Mouse (Mus musculus) forebrain, postnatal 0 days (tissue): ENCODE measurements around the gene Olfr330. TPM values are rescaled to one million over a fixed set of nuclear protein-coding genes. Genes with fewer than 3 reads are reported as not detected.
A peak's percentile ranks its signal among the peaks of the same experiment; 100 is the strongest.
"Not testable (repeated sequence)": the region's sequence is repeated elsewhere in the genome, so short reads cannot be mapped to it uniquely, and the experiment has no call there.

Experiments
- ATAC-seq: fragments of 200-750 bp; cut with Nextera tagmentation; 2 replicates; pipeline ENCODE4 v1.8.0; 2017; ENCODE audit warnings: mild to moderate bottlenecking, moderate library complexity
- DNase-seq: peaks from one replicate; pipeline ENCODE4 v3.0.0-alpha.2; 2015
- H3K27ac ChIP-seq: fragments of 300-500 bp; sonication (generic); 2 replicates; pipeline ENCODE4 v1.5.1; 2014; ENCODE audit warnings: low read depth, mild to moderate bottlenecking, antibody characterized with exemption, low read length, moderate library complexity, mixed read lengths
- H3K27me3 ChIP-seq: fragments of 300-500 bp; sonication (generic); 2 replicates; pipeline ENCODE4 v1.6.1; 2014; ENCODE audit warnings: mild to moderate bottlenecking, low read length, mixed read lengths; ENCODE audit not compliant: insufficient read depth
- H3K36me3 ChIP-seq: fragments of 300-500 bp; sonication (generic); 2 replicates; pipeline ENCODE4 v1.6.1; 2014; ENCODE audit warnings: mild to moderate bottlenecking, moderate library complexity; ENCODE audit not compliant: insufficient read depth
- H3K4me1 ChIP-seq: fragments of 300-500 bp; sonication (generic); 2 replicates; pipeline ENCODE4 v1.6.1; 2014; ENCODE audit warnings: antibody characterized with exemption; ENCODE audit not compliant: insufficient read depth
- H3K4me2 ChIP-seq: fragments of 300-500 bp; sonication (generic); 2 replicates; pipeline ENCODE4 v1.6.1; 2014; ENCODE audit warnings: low read depth, mild to moderate bottlenecking, moderate library complexity
- H3K4me3 ChIP-seq: fragments of 300-500 bp; sonication (generic); 2 replicates; pipeline ENCODE4 v1.5.1; 2014; ENCODE audit warnings: low read depth, low read length, mixed read lengths
- H3K9ac ChIP-seq: fragments of 300-500 bp; sonication (generic); 2 replicates; pipeline ENCODE4 v1.6.1; 2014; ENCODE audit warnings: mild to moderate bottlenecking
- H3K9me3 ChIP-seq: fragments of 300-500 bp; sonication (generic); 2 replicates; pipeline ENCODE4 v1.6.1; 2016; ENCODE audit warnings: low read length
- CTCF ChIP-seq: sonication (generic); IDR thresholded peaks from 2 replicates; pipeline ENCODE4 v1.5.1; 2016; ENCODE audit warnings: antibody characterized with exemption, control low read depth, low read depth
- WGBS: fragments of 180-500 bp; shearing (Covaris S2); extraction: QIAGEN DNeasy Blood & Tissue Kit; methylation state at CpG from one replicate; pipeline ENCODE4 v1.1.7; 2014; 5-methylcytosine and 5-hydroxymethylcytosine counted together
- polyA plus RNA-seq: library from polyadenylated mRNA; unstranded; fragments of >200 nt; fragmentation: Nextera tagmentation; extraction: Ambion mirVana; gene quantifications from 2 replicates; pipeline ENCODE4 v1.2.1, GENCODE M21; 2015
- total RNA-seq: library from RNA; depleted of rRNA; stranded (reverse); fragments of >200 nt; gene quantifications from 2 replicates; pipeline ENCODE4 v1.2.3, GENCODE M21; 2014; rRNA removed

The Olfr330 gene
- total RNA-seq: 0.24 TPM in 1 of 2 replicates, not detected in the other
- polyA plus RNA-seq: not detected in 2 replicates

DNA sequence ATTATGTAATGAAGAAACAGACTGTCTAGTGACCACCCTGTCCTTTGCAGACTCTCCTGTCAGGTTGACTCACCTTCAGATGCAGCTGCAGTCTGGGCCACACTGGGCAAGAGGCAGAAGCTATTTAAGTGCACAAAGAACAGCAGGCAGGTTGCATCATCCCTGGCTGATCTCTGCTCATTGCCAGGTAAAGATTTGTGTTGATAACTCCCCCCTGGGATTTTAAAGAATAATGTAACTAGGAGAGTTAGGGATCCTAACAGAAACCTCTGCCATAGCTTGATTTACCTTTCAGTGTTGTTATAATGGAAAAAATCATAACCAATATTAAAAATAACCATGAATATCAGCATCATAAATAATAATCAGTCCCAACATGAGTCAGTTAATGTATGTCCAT, at the start of gene Olfr330:
Gene Olfr330, minus strand, starts transcription at position 101 of the 400 bp plus-strand sequence.
- H3K27ac ChIP-seq, H3K4me3 ChIP-seq, H3K4me1 ChIP-seq, DNase-seq, H3K9ac ChIP-seq, ATAC-seq, H3K4me2 ChIP-seq, H3K36me3 ChIP-seq, H3K27me3 ChIP-seq, H3K9me3 ChIP-seq: not testable (repeated sequence)

DNA sequence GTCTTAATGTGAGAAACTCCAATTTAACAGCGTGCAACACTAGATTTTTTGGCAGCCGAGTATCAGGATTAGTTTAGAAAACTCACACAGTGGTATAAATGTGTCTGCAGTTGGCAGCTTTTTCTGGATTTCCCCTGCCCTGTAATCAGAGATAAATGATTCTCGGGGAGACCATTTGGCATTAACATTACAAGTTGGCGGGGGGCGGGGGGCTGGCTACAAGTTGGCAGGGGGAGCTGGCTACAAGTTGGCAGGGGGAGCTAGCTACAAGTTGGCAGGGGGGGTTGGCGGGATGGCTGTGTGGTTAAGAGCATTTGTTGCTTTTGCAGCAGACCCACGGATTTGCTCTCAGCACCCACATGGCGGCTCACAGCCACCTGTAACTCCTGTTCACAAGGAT, 44.0 kb upstream of the Olfr330 start:
- no peak overlapping the region for H3K4me2 ChIP-seq
- H3K4me3 ChIP-seq: no peak overlapping the region
- H3K9ac ChIP-seq: no peak overlapping the region
- DNase-seq (peak; percentile 83), ATAC-seq (peak; percentile 90)
- no peaks in the 10 kb centered on the region for H3K9me3 ChIP-seq
- H3K27me3 ChIP-seq: no peaks in the 10 kb centered on the region
- no peaks in the 10 kb centered on the region for H3K4me1 ChIP-seq
- H3K27ac ChIP-seq: no peak overlapping the region
- no peak for TF ChIP-seq CTCF
- 38% methylated on average over 8 of the region's 8 CpGs for WGBS
- H3K36me3 ChIP-seq: no peaks in the 10 kb centered on the region

DNA sequence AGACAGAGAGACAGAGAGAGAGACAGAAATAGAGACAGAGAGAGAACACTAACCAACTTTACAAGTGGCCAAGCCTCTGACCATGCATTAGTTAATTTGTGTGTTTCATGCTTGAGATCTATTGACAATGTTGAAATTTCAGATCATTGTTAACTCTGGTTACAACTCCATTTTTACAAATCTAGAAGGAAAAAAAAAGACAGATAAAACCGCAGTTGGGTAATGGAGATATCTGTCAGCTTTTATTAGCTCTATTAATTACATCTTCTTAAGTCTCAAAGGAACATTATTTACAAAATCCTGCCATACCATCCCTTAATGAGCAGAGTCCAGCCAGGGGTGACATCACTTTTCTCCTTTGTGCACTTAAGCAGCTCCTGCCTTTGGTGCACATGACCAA, 42.8 kb upstream of the Olfr330 start, which contains the start of gene Olfr325:
Gene Olfr325, plus strand, starts transcription at position 301 of the 400 bp plus-strand sequence.
- H3K27ac ChIP-seq: no peak within 1 kb of the TSS
- no peak within 1 kb of the TSS for H3K9ac ChIP-seq
- no peak within 1 kb of the TSS for H3K4me2 ChIP-seq
- no peak for DNase-seq
- H3K27me3 ChIP-seq: no peaks in the 10 kb centered on the region
- H3K9me3 ChIP-seq: no peaks in the 10 kb centered on the region
- no peaks in the 10 kb centered on the region for H3K36me3 ChIP-seq
- WGBS: 58% methylated on average over 1 of the region's 1 CpGs
- no peak for TF ChIP-seq CTCF
- no peak within 1 kb of the TSS for H3K4me3 ChIP-seq
- no peak for ATAC-seq
- H3K4me1 ChIP-seq: no peaks in the 10 kb centered on the region

DNA sequence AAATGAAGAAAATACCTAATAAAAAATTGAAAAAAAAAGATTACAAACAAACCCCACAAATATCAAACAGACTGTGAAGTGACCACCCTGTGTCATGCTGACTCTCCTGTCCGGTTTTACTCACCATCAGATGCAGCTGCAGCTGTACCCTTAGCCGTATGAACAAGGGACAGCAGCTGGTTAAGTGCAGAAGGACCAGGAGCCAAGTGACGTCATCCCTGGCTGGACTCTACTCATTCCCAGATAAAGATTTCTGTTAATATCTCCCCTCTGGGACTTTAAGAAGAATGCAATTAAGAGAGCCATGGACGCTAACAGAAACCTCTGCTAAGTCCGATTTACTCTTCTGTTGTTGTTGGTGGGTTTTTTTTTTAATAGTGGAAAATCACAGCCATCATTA, 35.8 kb upstream of the Olfr330 start, which contains the start of gene Olfr224:
Gene Olfr224, minus strand, starts transcription at position 149 of the 400 bp plus-strand sequence.
- Histone ChIP-seq H3K9ac (no peak within 1 kb of the TSS), H3K27ac (no peak within 1 kb of the TSS), H3K4me2 (no peak within 1 kb of the TSS), H3K9me3 (no peaks in the 10 kb centered on the region), H3K36me3 (no peaks in the 10 kb centered on the region), H3K4me3 (no peak within 1 kb of the TSS), H3K27me3 (no peaks in the 10 kb centered on the region), H3K4me1 (no peaks in the 10 kb centered on the region)
- DNase-seq (no peak), ATAC-seq (no peak)
- no peak for TF ChIP-seq CTCF
- 71% methylated on average over 5 of the region's 5 CpGs for WGBS

DNA sequence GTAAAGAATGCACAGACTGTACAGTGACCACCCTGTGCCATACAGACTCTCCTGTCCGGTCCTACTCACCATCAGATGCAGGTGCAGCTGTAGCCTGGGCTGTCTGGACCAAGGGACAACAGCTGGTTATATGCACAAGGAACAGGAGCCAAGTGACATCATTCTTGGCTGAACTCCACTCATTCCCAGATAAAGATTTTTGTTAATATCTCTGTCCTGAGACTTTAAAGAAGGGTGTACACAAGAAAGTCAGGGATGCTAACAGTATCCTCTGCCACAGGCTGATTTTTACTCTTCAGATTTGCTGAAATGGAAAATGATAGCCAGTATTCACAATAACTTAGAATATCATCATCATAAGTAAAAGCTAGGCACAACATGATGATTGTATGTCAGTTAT, 20.9 kb upstream of the Olfr330 start, which contains the start of gene Olfr328:
Gene Olfr328, minus strand, starts transcription at position 101 of the 400 bp plus-strand sequence.
- Histone ChIP-seq H3K36me3 (no peaks in the 10 kb centered on the region), H3K27me3 (no peaks in the 10 kb centered on the region), H3K27ac (no peak within 1 kb of the TSS), H3K4me3 (no peak within 1 kb of the TSS), H3K4me1 (no peaks in the 10 kb centered on the region), H3K9ac (no peak within 1 kb of the TSS), H3K4me2 (no peak within 1 kb of the TSS), H3K9me3 (no peaks in the 10 kb centered on the region)
- WGBS: 68% methylated on average over 1 of the region's 1 CpGs
- TF ChIP-seq CTCF: no peak
- ATAC-seq: no peak
- DNase-seq: no peak

DNA sequence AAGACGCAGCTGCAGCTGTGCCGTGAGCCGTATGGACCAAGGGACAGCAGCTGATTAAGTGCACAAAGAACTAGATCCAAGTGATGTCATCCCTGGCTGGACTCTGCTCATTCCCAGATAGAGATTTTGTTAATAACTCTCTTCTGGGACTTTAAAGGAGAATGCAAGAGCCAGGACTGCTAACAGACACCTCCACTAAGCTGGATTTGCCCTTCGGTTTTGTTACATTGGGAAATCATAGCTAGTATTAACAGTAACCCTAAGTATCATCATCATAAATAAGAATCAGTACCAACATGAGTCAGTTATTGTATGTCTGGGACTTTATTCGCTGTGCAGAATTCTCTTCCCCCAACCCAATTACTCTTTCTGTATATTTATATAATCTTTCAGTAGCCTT, 11.7 kb upstream of the Olfr330 start, which contains the start of gene Olfr329-ps:
Gene Olfr329-ps, minus strand, starts transcription at position 101 of the 400 bp plus-strand sequence.
- Histone ChIP-seq H3K4me2 (no peak within 1 kb of the TSS), H3K9me3 (no peaks in the 10 kb centered on the region), H3K27ac (no peak within 1 kb of the TSS), H3K36me3 (no peaks in the 10 kb centered on the region), H3K27me3 (no peaks in the 10 kb centered on the region), H3K9ac (no peak within 1 kb of the TSS), H3K4me3 (no peak within 1 kb of the TSS), H3K4me1 (no peaks in the 10 kb centered on the region)
- ATAC-seq (no peak), DNase-seq (no peak)
- 71% methylated on average over 5 of the region's 5 CpGs for WGBS
- no peak for TF ChIP-seq CTCF

DNA sequence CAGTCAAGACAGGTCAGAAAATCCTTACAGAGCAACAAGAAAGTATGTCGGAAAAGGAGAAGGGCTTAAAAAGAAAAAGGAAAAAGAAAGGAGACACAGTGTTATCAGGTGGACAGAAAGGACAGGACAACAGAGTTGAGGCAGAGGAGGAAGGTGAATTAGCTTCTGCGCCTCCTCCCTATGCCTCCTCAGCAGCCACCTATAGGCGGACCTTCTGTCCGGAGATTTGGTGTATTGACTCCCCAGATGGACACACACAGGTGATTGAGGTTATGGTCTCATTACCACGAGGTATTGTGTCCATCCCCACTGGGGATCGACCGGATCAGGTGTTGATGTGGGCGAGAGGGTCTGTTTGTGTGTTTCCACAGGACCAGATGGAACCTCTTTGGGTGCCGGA, 14.9 kb downstream of the Olfr330 start:
- H3K4me1 ChIP-seq, H3K9ac ChIP-seq, H3K9me3 ChIP-seq, H3K27ac ChIP-seq, H3K4me2 ChIP-seq, H3K27me3 ChIP-seq, H3K36me3 ChIP-seq, DNase-seq, H3K4me3 ChIP-seq, ATAC-seq: not testable (repeated sequence)
- WGBS: 95% methylated on average over 4 of the region's 9 CpGs

DNA sequence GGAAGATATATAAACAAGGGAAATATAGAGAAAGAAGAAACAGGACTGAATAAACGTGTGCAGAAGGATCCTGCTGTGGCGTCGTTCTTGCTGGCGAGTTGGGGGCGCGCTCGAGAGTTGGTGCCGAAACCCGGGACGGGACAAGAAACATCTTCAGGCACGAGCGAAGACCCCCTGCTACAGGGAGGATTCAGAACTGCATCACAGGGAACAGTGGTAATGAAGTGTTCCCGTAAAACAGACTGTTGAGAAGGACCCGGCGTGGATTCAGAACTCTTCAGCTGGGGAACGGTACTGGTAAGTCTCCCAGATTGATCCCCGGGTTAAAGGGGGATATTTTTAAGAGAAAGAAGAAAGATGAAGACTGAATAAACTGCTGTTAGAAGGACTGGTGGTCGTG, 15.7 kb downstream of the Olfr330 start:
- DNase-seq, ATAC-seq, H3K27me3 ChIP-seq, H3K4me2 ChIP-seq, H3K27ac ChIP-seq, H3K4me3 ChIP-seq, H3K36me3 ChIP-seq, H3K9me3 ChIP-seq, H3K4me1 ChIP-seq, H3K9ac ChIP-seq: not testable (repeated sequence)
- 93% methylated on average over 17 of the region's 18 CpGs for whole genome bisulfite sequencing

DNA sequence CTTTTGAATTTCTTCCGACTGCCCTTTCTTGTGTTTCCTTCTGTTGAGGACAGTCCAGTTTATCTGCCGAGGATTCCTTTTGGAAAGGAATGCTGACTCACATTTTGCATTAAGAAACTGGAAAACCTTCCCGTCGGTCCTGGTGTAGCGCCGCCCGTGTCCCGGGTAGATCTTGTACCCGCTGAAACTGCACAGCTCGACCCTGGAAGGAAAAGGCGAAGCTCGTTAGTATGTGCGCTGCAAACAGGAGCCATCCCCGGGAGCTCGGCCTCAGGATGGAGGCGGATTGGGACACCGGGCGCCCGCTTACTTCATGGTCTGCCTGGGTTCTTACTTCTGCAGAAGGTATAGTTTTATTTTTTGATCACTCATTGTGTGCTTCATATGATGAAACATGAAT, 25.6 kb downstream of the Olfr330 start:
- H3K4me2 ChIP-seq, ATAC-seq, DNase-seq, H3K9ac ChIP-seq, H3K27me3 ChIP-seq, H3K27ac ChIP-seq, H3K9me3 ChIP-seq, H3K4me3 ChIP-seq, H3K4me1 ChIP-seq, H3K36me3 ChIP-seq: not testable (repeated sequence)
- WGBS: 82% methylated on average over 19 of the region's 19 CpGs

DNA sequence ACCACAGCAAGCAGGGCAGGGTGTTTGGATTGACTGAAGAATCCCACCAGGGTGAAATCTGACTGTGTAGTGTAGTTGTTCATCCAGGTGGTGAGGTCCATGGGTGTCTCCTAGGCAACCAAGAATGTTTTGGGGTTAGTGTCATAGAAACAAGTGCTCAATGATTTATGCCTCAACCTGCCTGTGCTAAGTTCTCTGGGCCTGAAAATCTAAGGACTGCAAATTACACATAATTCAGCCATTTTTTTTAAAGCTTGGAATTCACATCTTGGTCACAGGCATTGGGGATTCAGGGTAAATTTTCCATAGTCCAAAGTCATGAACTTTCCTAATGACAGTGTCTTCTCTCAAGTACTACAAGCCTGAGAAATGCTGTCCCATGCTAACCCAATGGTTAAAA, 32.2 kb downstream of the Olfr330 start, which contains the start of gene Olfr331:
Gene Olfr331, minus strand, starts transcription at position 101 of the 400 bp plus-strand sequence.
- not testable (repeated sequence) for ATAC-seq

More for the DNA sequence above, 32.2 kb downstream of the Olfr330 start, which contains the start of gene Olfr331:
- not testable (repeated sequence) for H3K9ac ChIP-seq, H3K4me3 ChIP-seq, H3K9me3 ChIP-seq, H3K4me2 ChIP-seq, DNase-seq, H3K27me3 ChIP-seq, H3K4me1 ChIP-seq, H3K27ac ChIP-seq, H3K36me3 ChIP-seq
